Mouse (Mus musculus): ENCODE measurements at regions not wholly inside any gene's neighbourhood (a gene's known extent, or its start where the extent isn't known, plus 50 kb on each side); places are given as distances from the start of the nearest gene placed in this dataset.
A peak's percentile ranks its signal among the peaks of the same experiment; 100 is the strongest.

GRCm38 (mm10) chrX:19237048-19237737, 243.9 kb downstream of the Tex13c3 start:
- 14% methylated on average over 29 of the region's 31 CpGs for WGBS
- no peaks in the 10 kb centered on the region for H3K27me3 ChIP-seq (ENCODE audit: control insufficient read depth, insufficient read depth, low read length)
- peak overlapping the region; percentile 79 for H3K4me2 ChIP-seq (replicated peaks; ENCODE audit: low read depth)
- peak overlapping the region; percentile 49 for H3K4me3 ChIP-seq (ENCODE audit: low read depth, low read length)
- TF ChIP-seq EP300 (optimal IDR thresholded peaks at IDR 0.05) (no peak), CTCF (IDR thresholded peaks at IDR 0.05; ENCODE audit: low read depth) (no peak)
- H3K27ac ChIP-seq (replicated peaks) = no peak overlapping the region
- no peaks in the 10 kb centered on the region for H3K9me3 ChIP-seq (ENCODE audit: control insufficient read depth, low read length)
- no peaks in the 10 kb centered on the region for H3K36me3 ChIP-seq (ENCODE audit: control insufficient read depth, insufficient read depth, low read length)
- H3K9ac ChIP-seq (ENCODE audit: low read length) = peak overlapping the region; percentile 43
- ATAC-seq (ENCODE audit: low FRiP score, low TSS enrichment) = peak; percentile 81
- no peaks in the 10 kb centered on the region for H3K4me1 ChIP-seq (replicated peaks; ENCODE audit: control insufficient read depth, insufficient read depth)
- DNase-seq (ENCODE audit: low spot score) = peak; percentile 37

GRCm38 (mm10) chrX:19235449-19235848, 245.7 kb downstream of the Tex13c3 start:
- no peaks in the 10 kb centered on the region for H3K27me3 ChIP-seq (ENCODE audit: control insufficient read depth, insufficient read depth, low read length)
- H3K9ac ChIP-seq (ENCODE audit: low read length) = no peak overlapping the region
- DNase-seq (ENCODE audit: low spot score) (no peak), ATAC-seq (ENCODE audit: low FRiP score, low TSS enrichment) (no peak)
- no peak overlapping the region for H3K27ac ChIP-seq (replicated peaks)
- TF ChIP-seq EP300 (optimal IDR thresholded peaks at IDR 0.05) (no peak), CTCF (IDR thresholded peaks at IDR 0.05; ENCODE audit: low read depth) (no peak; the same call in 1 of the 2 replicates)
- H3K4me3 ChIP-seq (ENCODE audit: low read depth, low read length) = no peak overlapping the region
- no peaks in the 10 kb centered on the region for H3K36me3 ChIP-seq (ENCODE audit: control insufficient read depth, insufficient read depth, low read length)
- WGBS = 58% methylated on average over 3 of the region's 3 CpGs
- no peaks in the 10 kb centered on the region for H3K9me3 ChIP-seq (ENCODE audit: control insufficient read depth, low read length)
- no peaks in the 10 kb centered on the region for H3K4me1 ChIP-seq (replicated peaks; ENCODE audit: control insufficient read depth, insufficient read depth)
- no peak overlapping the region for H3K4me2 ChIP-seq (replicated peaks; ENCODE audit: low read depth)

- no peak overlapping the region for H3K4me3 ChIP-seq (ENCODE audit: low read depth, low read length)
- no peaks in the 10 kb centered on the region for H3K4me1 ChIP-seq (replicated peaks; ENCODE audit: control insufficient read depth, insufficient read depth)
- WGBS = 86% methylated on average over 3 of the region's 3 CpGs
- no peaks in the 10 kb centered on the region for H3K36me3 ChIP-seq (ENCODE audit: control insufficient read depth, insufficient read depth, low read length)
- ATAC-seq (ENCODE audit: low FRiP score, low TSS enrichment) = no peak
- H3K27me3 ChIP-seq (ENCODE audit: control insufficient read depth, insufficient read depth, low read length) = no peaks in the 10 kb centered on the region
- TF ChIP-seq EP300 (optimal IDR thresholded peaks at IDR 0.05) = no peak
- TF ChIP-seq CTCF (IDR thresholded peaks at IDR 0.05; ENCODE audit: low read depth) = no peak; the same call in 1 of the 2 replicates
- H3K4me2 ChIP-seq (replicated peaks; ENCODE audit: low read depth) = no peak overlapping the region
- DNase-seq (ENCODE audit: low spot score) = no peak
- H3K27ac ChIP-seq (replicated peaks) = no peak overlapping the region
- H3K9ac ChIP-seq (ENCODE audit: low read length) = no peak overlapping the region
- H3K9me3 ChIP-seq (ENCODE audit: control insufficient read depth, low read length) = no peaks in the 10 kb centered on the region
Measured at GRCm38 (mm10) chrX:19231823-19232222, 249.3 kb downstream of the Tex13c3 start.

- Histone ChIP-seq H3K9ac (ENCODE audit: low read length) (no peak overlapping the region), H3K4me3 (ENCODE audit: low read depth, low read length) (no peak overlapping the region), H3K36me3 (ENCODE audit: control insufficient read depth, insufficient read depth, low read length) (no peaks in the 10 kb centered on the region), H3K4me1 (replicated peaks; ENCODE audit: control insufficient read depth, insufficient read depth) (no peaks in the 10 kb centered on the region), H3K27ac (replicated peaks) (no peak overlapping the region), H3K9me3 (ENCODE audit: control insufficient read depth, low read length) (no peaks in the 10 kb centered on the region), H3K27me3 (ENCODE audit: control insufficient read depth, insufficient read depth, low read length) (no peaks in the 10 kb centered on the region), H3K4me2 (replicated peaks; ENCODE audit: low read depth) (no peak overlapping the region)
- DNase-seq (ENCODE audit: low spot score) = no peak
- no peak for ATAC-seq (ENCODE audit: low FRiP score, low TSS enrichment)
- no peak for TF ChIP-seq CTCF (IDR thresholded peaks at IDR 0.05; ENCODE audit: low read depth)
- TF ChIP-seq EP300 (optimal IDR thresholded peaks at IDR 0.05) = no peak
Measured at GRCm38 (mm10) chrX:19223336-19223735, 257.8 kb downstream of the Tex13c3 start.

GRCm38 (mm10) chrX:19220785-19221496, 260.2 kb downstream of the Tex13c3 start:
- Histone ChIP-seq H3K4me3 (ENCODE audit: low read depth, low read length) (no peak overlapping the region), H3K4me2 (replicated peaks; ENCODE audit: low read depth) (no peak overlapping the region), H3K36me3 (ENCODE audit: control insufficient read depth, insufficient read depth, low read length) (no peaks in the 10 kb centered on the region), H3K27ac (replicated peaks) (no peak overlapping the region), H3K4me1 (replicated peaks; ENCODE audit: control insufficient read depth, insufficient read depth) (no peaks in the 10 kb centered on the region), H3K27me3 (ENCODE audit: control insufficient read depth, insufficient read depth, low read length) (no peaks in the 10 kb centered on the region), H3K9me3 (ENCODE audit: control insufficient read depth, low read length) (no peaks in the 10 kb centered on the region), H3K9ac (ENCODE audit: low read length) (no peak overlapping the region)
- WGBS = 78% methylated on average over 1 of the region's 1 CpGs
- ATAC-seq (ENCODE audit: low FRiP score, low TSS enrichment) (no peak), DNase-seq (ENCODE audit: low spot score) (no peak)
- TF ChIP-seq EP300 (optimal IDR thresholded peaks at IDR 0.05) (no peak), CTCF (IDR thresholded peaks at IDR 0.05; ENCODE audit: low read depth) (no peak)

- Histone ChIP-seq H3K9ac (ENCODE audit: low read length) (no peak overlapping the region), H3K27ac (replicated peaks) (no peak overlapping the region), H3K9me3 (ENCODE audit: control insufficient read depth, low read length) (no peaks in the 10 kb centered on the region), H3K4me3 (ENCODE audit: low read depth, low read length) (no peak overlapping the region), H3K4me1 (replicated peaks; ENCODE audit: control insufficient read depth, insufficient read depth) (no peaks in the 10 kb centered on the region), H3K27me3 (ENCODE audit: control insufficient read depth, insufficient read depth, low read length) (no peaks in the 10 kb centered on the region), H3K36me3 (ENCODE audit: control insufficient read depth, insufficient read depth, low read length) (no peaks in the 10 kb centered on the region), H3K4me2 (replicated peaks; ENCODE audit: low read depth) (no peak overlapping the region)
- TF ChIP-seq EP300 (optimal IDR thresholded peaks at IDR 0.05) = no peak
- TF ChIP-seq CTCF (IDR thresholded peaks at IDR 0.05; ENCODE audit: low read depth) = no peak
- 69% methylated on average over 2 of the region's 2 CpGs for WGBS
- ATAC-seq (ENCODE audit: low FRiP score, low TSS enrichment) (no peak), DNase-seq (ENCODE audit: low spot score) (no peak)
Measured at GRCm38 (mm10) chrX:19219727-19220126, 261.4 kb downstream of the Tex13c3 start.

Measured in stomach, postnatal 0 days (tissue).